Mouse (Mus musculus) bone marrow macrophage, adult 2 months (primary cell): ENCODE results near the gene Ift43.

Source experiments
- CTCF ChIP-seq: IDR thresholded peaks from 2 replicates; pipeline ENCODE4 v1.5.1; 2012; ENCODE audit warnings: low read depth, mild to moderate bottlenecking, low read length, moderate library complexity
- POLR2A ChIP-seq: IDR thresholded peaks from 2 replicates; pipeline ENCODE4 v1.6.1; 2012; ENCODE audit warnings: mild to moderate bottlenecking, low read depth, low read length, borderline replicate concordance

- no peak for TF ChIP-seq CTCF
- no peak for TF ChIP-seq POLR2A
Observed at GRCm38 (mm10) chr12:86100711-86101110, 18.4 kb downstream of the Ift43 start.
